Mouse (Mus musculus) embryonic stem cell, embryonic (primary cell): ENCODE data around the gene Birc2.

ENCODE experiments used
- CTCF ChIA-PET, 4 experiments: fragments of 300-600 bp in 2 of 4; fragments of 350-600 bp in 2 of 4; sonication (Branson Sonifier 250); formaldehyde crosslinking; loops; one replicate each; lab custom pipeline; 2022; ENCODE audit warnings: inconsistent platforms in 2 of 4; lab: Charles Lee
- POLR2A ChIA-PET, 4 experiments: fragments of 300-600 bp in 2 of 4; fragments of 350-600 bp in 2 of 4; sonication (Branson Sonifier 250); formaldehyde crosslinking; loops; one replicate each; lab custom pipeline; 2022; ENCODE audit warnings: antibody characterized with exemption in 4 of 4, inconsistent platforms in 1 of 4; lab: Charles Lee

The Birc2 gene

GRCm38 (mm10) chr9:7779786-7780185 lies 57.1 kb downstream of the Birc2 start:
- CTCF ChIA-PET = interaction anchor here in 1 of 4 experiments (2.9 kb wide), 1 partner anchor 176 kb away, joined by 10 read pairs; no protein-coding TSS in a partner anchor
- POLR2A ChIA-PET = interaction anchor here in 3 of 4 experiments (0.6 to 1.7 kb wide), 6 partner anchors 9 to 1493 kb away, joined by 3 to 6 read pairs (median 3); partner anchors contain the start of gene Tmem123 (in 2 of the 3)

DNA sequence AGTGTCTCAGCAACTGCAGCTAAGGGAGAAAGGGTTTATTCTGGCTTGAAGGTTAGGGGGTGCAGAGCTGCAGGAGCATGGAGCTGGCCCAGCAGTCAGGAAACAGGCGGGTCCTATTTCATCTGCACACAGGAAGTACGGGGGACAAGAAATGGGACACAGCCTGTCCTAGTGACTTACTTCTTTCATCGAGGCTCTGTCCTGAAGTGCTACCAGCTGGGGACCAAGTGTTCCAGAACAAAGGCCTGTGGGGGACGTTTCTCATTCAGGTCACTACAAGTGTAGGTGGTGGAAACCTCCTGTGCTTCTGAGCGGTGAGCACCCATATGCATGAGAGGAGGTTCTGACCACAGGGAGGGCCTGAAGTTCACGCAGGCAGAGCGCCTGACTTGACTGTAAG lies 58.1 kb downstream of the Birc2 start:
- CTCF ChIA-PET = interaction anchor here in 1 of 4 experiments (2.9 kb wide), 1 partner anchor 175 kb away, joined by 10 read pairs; no protein-coding TSS in a partner anchor
- POLR2A ChIA-PET = interaction anchor here in 3 of 4 experiments (1.0 to 3.0 kb wide), 12 partner anchors 9 to 58 kb away, joined by 3 to 14 read pairs (median 3); partner anchors contain the start of genes Tmem123 (in 3 of the 3) and Birc2 (in 2 of the 3)

- ChIA-PET POLR2A (interaction anchor here in 3 of 4 experiments (0.9 to 3.0 kb wide), 6 partner anchors 10 to 59 kb away, joined by 3 to 14 read pairs (median 6); partner anchors contain the start of genes Birc2 (in 2 of the 3) and Tmem123 (in 2 of the 3)), CTCF (interaction anchor here in 1 of 4 experiments (2.9 kb wide), 1 partner anchor 174 kb away, joined by 10 read pairs; no protein-coding TSS in a partner anchor)
Measured at GRCm38 (mm10) chr9:7777652-7778051, 59.2 kb downstream of the Birc2 start.

- ChIA-PET POLR2A (interaction anchor here in 3 of 4 experiments (0.9 to 3.0 kb wide), 8 partner anchors 10 to 59 kb away, joined by 3 to 12 read pairs (median 3); partner anchors contain the start of gene Tmem123 (in 3 of the 3)), CTCF (interaction anchor here in 1 of 4 experiments (2.9 kb wide), 1 partner anchor 173 kb away, joined by 10 read pairs; no protein-coding TSS in a partner anchor)
Measured at GRCm38 (mm10) chr9:7776940-7777339, 59.9 kb downstream of the Birc2 start.

DNA sequence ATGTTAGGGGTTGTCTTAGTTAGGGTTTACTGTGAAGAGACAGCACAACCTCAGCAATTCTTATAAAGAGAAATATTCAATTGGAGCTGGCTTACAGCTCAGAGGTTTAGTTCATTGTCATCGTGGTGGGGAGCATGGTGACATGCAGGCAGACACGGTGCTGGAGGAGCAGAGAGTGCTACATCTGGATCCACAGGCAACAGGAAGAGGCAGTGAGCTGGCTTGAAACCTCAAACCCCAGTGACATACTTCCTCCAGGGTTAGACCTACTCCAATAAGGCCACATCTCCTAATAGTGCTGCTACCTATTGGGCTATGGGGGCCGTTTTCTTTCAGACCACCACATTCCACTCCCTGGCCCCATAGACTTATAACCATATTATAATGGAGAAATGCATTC lies 60.9 kb downstream of the Birc2 start:
- CTCF ChIA-PET = no interaction called here
- POLR2A ChIA-PET = interaction anchor here in 3 of 4 experiments (1.1 to 3.0 kb wide), 7 partner anchors 9 to 60 kb away, joined by 3 to 12 read pairs (median 4); partner anchors contain the start of gene Tmem123 (in 3 of the 3)

- CTCF ChIA-PET = no interaction called here
- POLR2A ChIA-PET = interaction anchor here in 2 of 4 experiments (0.7 to 1.1 kb wide), 3 partner anchors 12 to 55 kb away, joined by 3 to 6 read pairs (median 4); no protein-coding TSS in a partner anchor
Measured at GRCm38 (mm10) chr9:7775011-7775410, 61.9 kb downstream of the Birc2 start.

- POLR2A ChIA-PET = interaction anchor here in 2 of 4 experiments (0.6 to 1.1 kb wide), 4 partner anchors 24 to 594 kb away, joined by 3 to 6 read pairs (median 4); no protein-coding TSS in a partner anchor
Measured at GRCm38 (mm10) chr9:7774538-7774937, 62.3 kb downstream of the Birc2 start.

DNA sequence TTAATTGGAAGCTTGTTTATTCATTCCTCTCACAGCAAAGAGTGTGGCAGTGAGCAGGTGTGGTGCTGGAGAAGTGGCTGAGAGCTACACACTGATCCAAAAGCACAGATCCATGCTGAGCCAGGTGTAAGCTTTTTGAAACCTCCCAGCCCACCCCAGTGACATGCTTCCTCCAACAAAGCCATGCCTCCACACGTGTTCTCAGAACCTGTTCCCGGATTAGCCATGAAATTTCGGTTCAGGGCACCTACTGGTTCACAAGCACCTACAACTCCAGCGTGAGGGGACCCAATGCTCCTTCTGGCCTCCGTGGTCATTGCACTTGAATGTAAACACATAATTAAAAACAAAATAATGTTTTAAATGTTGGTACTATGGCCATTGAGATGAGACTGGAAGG lies 63.2 kb downstream of the Birc2 start:
- CTCF ChIA-PET = no interaction called here
- POLR2A ChIA-PET = interaction anchor here in 1 of 4 experiments (0.6 kb wide), 1 partner anchor 593 kb away, joined by 4 read pairs; no protein-coding TSS in a partner anchor

More at GRCm38 (mm10) chr9:7774538-7774937, 62.3 kb downstream of the Birc2 start:
- CTCF ChIA-PET = no interaction called here

DNA sequence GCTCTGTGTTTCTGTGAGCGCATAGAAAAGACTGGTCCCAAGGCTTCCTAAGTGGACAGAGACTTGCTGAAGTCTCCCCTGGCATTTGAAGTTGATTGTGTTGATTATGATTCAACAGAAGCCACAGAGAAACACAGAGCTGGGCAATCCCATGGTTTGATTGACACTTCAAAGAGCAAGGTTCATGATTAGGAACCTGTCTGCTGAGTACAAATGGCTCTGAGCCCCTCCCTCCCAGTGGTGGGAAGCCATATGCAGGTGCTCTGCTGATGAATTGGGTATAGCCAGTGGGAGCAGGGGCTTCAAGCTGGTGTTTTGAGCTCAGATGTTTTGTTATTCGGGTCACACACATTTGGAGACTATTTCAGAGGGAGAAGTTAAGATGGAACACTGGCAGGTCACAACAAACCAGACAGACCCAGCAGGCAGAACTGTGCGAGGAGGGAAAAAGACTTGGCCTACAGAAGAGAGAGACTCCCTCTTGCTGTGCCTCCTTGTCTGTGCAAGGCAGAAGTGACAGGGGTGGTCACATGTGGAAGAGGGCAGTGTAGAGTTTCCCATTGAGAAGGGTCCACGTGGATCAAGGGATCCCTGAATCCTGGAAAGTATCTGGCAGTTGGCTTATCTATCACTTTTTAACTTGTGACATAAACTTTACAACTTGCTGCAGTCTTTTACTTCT lies 64.0 kb downstream of the Birc2 start:
- POLR2A ChIA-PET = interaction anchor here in 2 of 4 experiments (1.0 to 1.3 kb wide), 2 partner anchors 9 to 10 kb away, joined by 3 to 9 read pairs; partner anchors contain the start of gene Tmem123 (in 1 of the 2)
- CTCF ChIA-PET = no interaction called here

DNA sequence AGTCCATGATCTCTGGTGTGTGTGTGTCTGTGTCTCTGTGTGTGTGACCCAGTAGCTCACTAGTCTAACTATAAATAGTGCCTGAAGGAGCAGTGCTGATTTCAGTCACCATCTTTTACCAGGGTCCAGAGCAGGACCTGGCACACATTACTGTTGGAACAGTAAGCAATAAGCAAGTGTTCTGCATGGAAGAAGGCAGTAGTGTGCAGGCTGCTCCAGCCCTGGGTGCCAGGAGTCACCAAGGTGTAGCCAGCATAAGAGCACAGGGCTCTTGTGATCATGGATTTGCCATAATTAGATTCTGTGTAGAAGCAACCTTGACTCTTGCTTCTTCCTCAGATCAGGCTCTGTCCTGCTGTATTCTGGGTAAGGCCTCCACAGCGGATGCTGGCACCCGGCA lies 64.5 kb downstream of the Birc2 start:
- ChIA-PET POLR2A (interaction anchor here in 2 of 4 experiments (1.0 to 1.3 kb wide), 2 partner anchors 9 kb away, joined by 3 to 9 read pairs; partner anchors contain the start of gene Tmem123 (in 1 of the 2)), CTCF (no interaction called here)

DNA sequence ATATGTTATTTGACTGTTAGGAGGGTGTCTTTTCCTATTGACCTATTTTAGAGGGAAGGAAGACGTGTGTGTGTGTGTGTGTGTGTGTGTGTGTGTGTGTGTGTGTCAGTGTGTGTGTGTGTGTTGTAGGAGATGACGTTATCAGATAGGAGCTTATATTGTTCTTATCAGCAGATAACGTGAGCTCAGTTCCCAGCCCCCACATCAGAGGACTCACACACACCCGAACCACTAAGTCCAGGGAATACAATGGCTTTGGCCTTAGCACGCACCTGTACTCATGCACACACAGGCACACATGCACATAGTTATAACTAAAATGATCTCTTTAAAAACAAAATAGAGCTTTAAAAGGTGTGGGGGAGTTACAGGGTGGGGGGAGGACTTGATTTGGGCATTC lies 67.4 kb downstream of the Birc2 start:
- CTCF ChIA-PET = interaction anchor here in 1 of 4 experiments (0.6 kb wide), 1 partner anchor 27 kb away, joined by 5 read pairs; no protein-coding TSS in a partner anchor
- POLR2A ChIA-PET = interaction anchor here in 3 of 4 experiments (0.7 to 2.5 kb wide), 5 partner anchors 9 to 105 kb away, joined by 3 to 7 read pairs (median 3); partner anchors contain the start of gene Birc2 (in 1 of the 3)

GRCm38 (mm10) chr9:7769081-7769480 lies 67.8 kb downstream of the Birc2 start:
- ChIA-PET POLR2A (interaction anchor here in 3 of 4 experiments (0.7 to 2.5 kb wide), 7 partner anchors 9 to 105 kb away, joined by 3 to 7 read pairs (median 3); partner anchors contain the start of gene Birc2 (in 2 of the 3)), CTCF (no interaction called here)
